Comparison of ENCODE assay signal across 8 mouse cellular contexts in the genomic region with DNA sequence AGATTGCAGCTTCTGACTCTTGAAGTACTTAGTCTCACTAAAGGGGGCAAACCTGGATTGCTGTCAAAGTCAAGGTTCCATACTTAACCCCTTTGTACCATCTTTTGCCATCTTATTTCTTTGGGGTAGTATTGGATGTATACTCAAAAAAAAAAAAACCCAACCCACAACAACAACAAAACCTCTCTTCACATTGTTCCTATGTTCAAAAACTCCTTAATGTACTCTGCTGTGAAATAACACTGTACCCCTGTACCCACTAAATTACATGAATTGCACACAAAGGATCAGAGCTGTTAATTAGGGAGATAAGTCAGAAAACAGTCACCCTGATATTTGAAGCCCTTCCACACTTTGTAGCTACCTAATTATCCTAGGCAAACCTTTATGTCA. TPM values are rescaled to one million over a fixed set of nuclear protein-coding genes. Genes with fewer than 3 reads are reported as not detected.
DNase-seq lines count a peak whose midpoint lies in the region; ATAC-seq and TF ChIP-seq lines count a peak whose summit lies in the region.

No protein-coding gene starts in this region.

- TF ChIP-seq CTCF in midbrain, postnatal 0 days (IDR thresholded peaks at IDR 0.05) = no peak

- H3K4me1 ChIP-seq in kidney, embryonic 16.5 days (ENCODE audit: insufficient read depth, low read length) = peaks cover 20% of the 10 kb centered on the region
- peaks cover 13% of the 10 kb centered on the region for H3K4me1 ChIP-seq in embryonic facial prominence, embryonic 12.5 days
- peaks cover 14% of the 10 kb centered on the region for H3K4me1 ChIP-seq in intestine, embryonic 14.5 days (replicated peaks; ENCODE audit: control insufficient read depth, insufficient read depth, low read length)
- peaks cover 4% of the 10 kb centered on the region; the same call in 1 of the 2 replicates for H3K4me1 ChIP-seq in midbrain, postnatal 0 days (ENCODE audit: insufficient read depth, low read length)

- no peaks in the 10 kb centered on the region for H3K27me3 ChIP-seq in kidney, embryonic 16.5 days (ENCODE audit: insufficient read depth, low read length)
- H3K27me3 ChIP-seq in embryonic facial prominence, embryonic 12.5 days = no peaks in the 10 kb centered on the region
- H3K27me3 ChIP-seq in intestine, embryonic 14.5 days (replicated peaks; ENCODE audit: control insufficient read depth, insufficient read depth, low read length) = no peaks in the 10 kb centered on the region
- H3K27me3 ChIP-seq in midbrain, postnatal 0 days (ENCODE audit: insufficient read depth, low read length) = no peaks in the 10 kb centered on the region

- ATAC-seq in kidney, embryonic 16.5 days (ENCODE audit: low FRiP score, low TSS enrichment) = no peak
- no peak; the same call in 1 of the 2 replicates for ATAC-seq in embryonic facial prominence, embryonic 12.5 days (ENCODE audit: insufficient number of reproducible peaks, insufficient read depth, low FRiP score, low TSS enrichment)
- no peak for ATAC-seq in intestine, embryonic 14.5 days (replicated peaks; ENCODE audit: low FRiP score, low TSS enrichment, low read depth)
- ATAC-seq in midbrain, postnatal 0 days (ENCODE audit: low FRiP score) = no peak
- no peak for ATAC-seq in cerebellum, adult (ENCODE audit: insufficient number of reproducible peaks, low FRiP score, low TSS enrichment)

- no peaks in the 10 kb centered on the region for H3K36me3 ChIP-seq in kidney, embryonic 16.5 days (ENCODE audit: insufficient read depth, low read length)
- H3K36me3 ChIP-seq in embryonic facial prominence, embryonic 12.5 days = no peaks in the 10 kb centered on the region
- no peaks in the 10 kb centered on the region for H3K36me3 ChIP-seq in intestine, embryonic 14.5 days (ENCODE audit: control insufficient read depth, insufficient read depth, low read length)
- H3K36me3 ChIP-seq in midbrain, postnatal 0 days (ENCODE audit: insufficient read depth, low read length) = no peaks in the 10 kb centered on the region

- H3K4me2 ChIP-seq in kidney, embryonic 16.5 days (replicated peaks; ENCODE audit: low read depth, low read length) = peak overlapping the region; percentile 77
- H3K4me2 ChIP-seq in embryonic facial prominence, embryonic 12.5 days (replicated peaks) = peak overlapping the region; percentile 61
- H3K4me2 ChIP-seq in intestine, embryonic 14.5 days (ENCODE audit: low read length) = peak overlapping the region; percentile 87
- peak overlapping the region; percentile 76 for H3K4me2 ChIP-seq in midbrain, postnatal 0 days (ENCODE audit: low read depth, low read length, poor library complexity, severe bottlenecking)

- H3K9ac ChIP-seq in kidney, embryonic 16.5 days (replicated peaks; ENCODE audit: low read length) = peak overlapping the region; percentile 74
- peak overlapping the region; percentile 41; the same call in 1 of the 2 replicates for H3K9ac ChIP-seq in embryonic facial prominence, embryonic 12.5 days
- H3K9ac ChIP-seq in intestine, embryonic 14.5 days (ENCODE audit: low read length) = peak overlapping the region; percentile 55
- H3K9ac ChIP-seq in midbrain, postnatal 0 days (replicated peaks; ENCODE audit: low read length, poor library complexity, severe bottlenecking) = peak overlapping the region; percentile 75

- H3K4me3 ChIP-seq in kidney, embryonic 16.5 days (ENCODE audit: low read length) = peak overlapping the region; percentile 79
- peak overlapping the region; percentile 90 for H3K4me3 ChIP-seq in embryonic facial prominence, embryonic 12.5 days
- peak overlapping the region; percentile 97 for H3K4me3 ChIP-seq in intestine, embryonic 14.5 days (ENCODE audit: low read depth, low read length)
- H3K4me3 ChIP-seq in midbrain, postnatal 0 days (ENCODE audit: low read depth, low read length) = peak overlapping the region; percentile 91

- no peak overlapping the region for H3K27ac ChIP-seq in kidney, embryonic 16.5 days (ENCODE audit: low read length)
- H3K27ac ChIP-seq in embryonic facial prominence, embryonic 12.5 days = no peak overlapping the region
- no peak overlapping the region for H3K27ac ChIP-seq in intestine, embryonic 14.5 days (ENCODE audit: low read depth)
- peak overlapping the region; percentile 77 for H3K27ac ChIP-seq in midbrain, postnatal 0 days (ENCODE audit: low read depth, low read length)

- no peak for DNase-seq in kidney, adult 18-20 months
- no peak for DNase-seq in intestine, embryonic 14.5 days (ENCODE audit: low spot score)
- no peak for DNase-seq in midbrain, postnatal 0 days (ENCODE audit: low spot score)
- no peak for DNase-seq in spleen, adult 18-20 months
- no peak for DNase-seq in retina, embryonic 14.5 days (ENCODE audit: low spot score)

- no peaks in the 10 kb centered on the region for H3K9me3 ChIP-seq in kidney, embryonic 16.5 days (ENCODE audit: low read length)
- no peaks in the 10 kb centered on the region for H3K9me3 ChIP-seq in embryonic facial prominence, embryonic 12.5 days
- H3K9me3 ChIP-seq in intestine, embryonic 14.5 days (ENCODE audit: control insufficient read depth, low read length) = no peaks in the 10 kb centered on the region
- H3K9me3 ChIP-seq in midbrain, postnatal 0 days (ENCODE audit: low read length) = no peaks in the 10 kb centered on the region

RNA-seq across cellular contexts. Expression of gene Morf4l1, which starts 0.7 kb away (rescaled TPM):
- polyA plus RNA-seq in kidney, embryonic 16.5 days (2015; fragmentation: Nextera tagmentation; extraction: Ambion mirVana) = 444 and 471 TPM in 2 replicates
- polyA plus RNA-seq in embryonic facial prominence, embryonic 12.5 days (2016; fragmentation: Nextera tagmentation; extraction: Ambion mirVana) = 505 and 527 TPM in 2 replicates
- polyA plus RNA-seq in intestine, embryonic 14.5 days (2014; fragmentation: Nextera tagmentation; extraction: Ambion mirVana) = 414 and 456 TPM in 2 replicates
- total RNA-seq in midbrain, postnatal 0 days (2014; rRNA removed) = 241 and 283 TPM in 2 replicates
- polyA plus RNA-seq in midbrain, postnatal 0 days (2015; fragmentation: Nextera tagmentation; extraction: Ambion mirVana) = 652 and 688 TPM in 2 replicates

RNA-seq across cellular contexts. Expression of gene Adamts7, which starts 47.6 kb away (rescaled TPM):
- 16.5 and 17.5 TPM in 2 replicates for polyA plus RNA-seq in kidney, embryonic 16.5 days (2015; fragmentation: Nextera tagmentation; extraction: Ambion mirVana)
- polyA plus RNA-seq in embryonic facial prominence, embryonic 12.5 days (2016; fragmentation: Nextera tagmentation; extraction: Ambion mirVana) = 26.0 and 26.6 TPM in 2 replicates
- polyA plus RNA-seq in intestine, embryonic 14.5 days (2014; fragmentation: Nextera tagmentation; extraction: Ambion mirVana) = 18.7 and 20.7 TPM in 2 replicates
- 8.9 and 12.5 TPM in 2 replicates for total RNA-seq in midbrain, postnatal 0 days (2014; rRNA removed)
- polyA plus RNA-seq in midbrain, postnatal 0 days (2015; fragmentation: Nextera tagmentation; extraction: Ambion mirVana) = 2.5 and 3.1 TPM in 2 replicates
